Mouse (Mus musculus) small intestine, adult 10 weeks (tissue): ENCODE measurements around the gene Ssbp1. TPM values are rescaled to one million over a fixed set of nuclear protein-coding genes. Genes with fewer than 3 reads are reported as not detected.

ENCODE experiments used
- polyA plus RNA-seq: library from polyadenylated mRNA; stranded (reverse); fragments of 350-450 nt; fragmentation: Illumina TruSeq; extraction: RNeasy Lipid Tissue Mini Kit (QIAGEN cat#74804); gene quantifications from one replicate; pipeline ENCODE4 v1.2.3, GENCODE M21; 2014; ENCODE audit warnings: low replicate concordance

Ssbp1 gene
- 85.4 TPM for polyA plus RNA-seq

DNA sequence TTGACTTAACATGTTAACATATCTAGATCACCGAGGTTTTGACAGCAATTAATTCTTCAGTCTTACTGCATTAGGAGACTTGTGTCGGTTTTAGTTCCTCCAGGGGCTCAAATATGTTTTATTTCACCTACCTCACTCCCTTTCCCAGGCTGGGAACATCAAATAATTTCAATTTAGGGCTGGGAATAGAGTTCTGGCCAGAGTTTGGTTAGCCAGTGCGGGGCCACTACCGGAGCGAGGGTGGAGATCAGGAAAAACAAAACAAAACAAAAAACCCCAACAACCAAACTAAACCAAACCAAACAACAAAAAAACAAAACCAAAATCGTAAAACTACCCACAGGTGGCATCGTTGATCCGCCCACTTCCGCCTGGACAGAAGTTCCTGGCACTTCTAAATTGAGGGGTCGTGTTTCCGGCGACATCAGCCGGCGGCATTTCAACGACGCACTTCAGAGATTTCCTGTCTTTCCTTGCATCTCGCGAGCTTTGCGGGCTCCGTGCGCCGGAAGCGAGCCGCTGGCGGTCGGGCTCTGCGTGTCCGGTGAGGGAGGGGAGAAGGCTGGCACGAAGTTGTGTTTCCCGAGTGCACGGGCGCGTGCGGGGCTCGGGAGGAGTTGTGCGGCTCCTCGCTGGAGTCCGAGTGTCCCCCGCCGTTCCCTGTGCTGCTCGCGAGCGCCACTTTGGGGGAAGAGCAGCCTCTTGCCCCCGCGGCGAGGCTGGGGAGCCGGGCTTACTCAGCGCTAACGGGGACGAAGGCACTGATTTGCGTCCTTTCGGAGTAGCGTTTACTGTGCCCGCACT, at the start of gene Ssbp1:
Gene Ssbp1 (plus strand): TSS at position 437 of the 804 bp plus-strand sequence.

DNA sequence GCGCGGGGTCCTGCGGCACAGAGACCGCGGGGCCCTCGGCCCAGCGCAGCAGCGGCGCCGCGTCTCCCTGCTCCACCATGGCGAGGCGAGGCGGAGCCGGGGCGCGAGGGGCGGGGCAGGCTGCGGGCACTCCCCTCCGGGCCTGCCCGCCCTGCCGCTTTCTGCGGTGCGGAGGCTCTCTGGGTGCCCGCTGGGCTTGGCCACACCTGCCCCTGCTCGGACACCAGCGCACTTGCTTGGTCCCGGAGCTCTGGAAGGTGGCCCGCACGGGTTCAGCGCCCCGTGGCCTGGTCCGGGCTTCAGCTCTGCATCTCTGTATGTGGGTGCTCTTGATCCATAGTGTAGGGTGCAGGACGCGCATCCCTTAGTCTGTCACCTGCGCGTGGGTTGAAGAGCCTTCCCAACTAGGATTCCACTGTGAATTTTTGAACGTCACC, 35.1 kb upstream of the Ssbp1 start, which contains the start of gene E330009J07Rik:
Gene E330009J07Rik (minus strand): TSS at position 89 of the 437 bp plus-strand sequence.

DNA sequence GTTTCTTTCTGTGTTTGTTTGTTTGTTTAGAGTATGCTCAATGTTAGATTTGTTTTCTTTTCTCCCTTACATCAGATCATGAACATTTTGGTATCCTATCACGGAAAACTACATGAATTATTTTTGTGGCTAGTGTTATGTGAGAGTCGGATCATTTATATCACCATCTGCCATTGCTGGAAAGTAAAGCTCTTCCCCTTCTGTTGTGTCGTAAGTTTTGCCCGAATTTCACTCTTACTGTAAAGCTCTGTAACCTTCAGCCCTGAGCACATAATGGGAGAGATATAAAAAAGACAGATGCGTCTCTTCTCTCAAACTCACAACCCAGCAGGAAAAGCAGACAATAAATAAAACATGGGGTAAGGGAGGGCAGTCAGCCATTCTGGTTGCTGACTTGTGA, 32.2 kb upstream of the Ssbp1 start, which contains the start of gene Wee2:
Gene Wee2 (plus strand): TSS at position 153 of the 400 bp plus-strand sequence.

DNA sequence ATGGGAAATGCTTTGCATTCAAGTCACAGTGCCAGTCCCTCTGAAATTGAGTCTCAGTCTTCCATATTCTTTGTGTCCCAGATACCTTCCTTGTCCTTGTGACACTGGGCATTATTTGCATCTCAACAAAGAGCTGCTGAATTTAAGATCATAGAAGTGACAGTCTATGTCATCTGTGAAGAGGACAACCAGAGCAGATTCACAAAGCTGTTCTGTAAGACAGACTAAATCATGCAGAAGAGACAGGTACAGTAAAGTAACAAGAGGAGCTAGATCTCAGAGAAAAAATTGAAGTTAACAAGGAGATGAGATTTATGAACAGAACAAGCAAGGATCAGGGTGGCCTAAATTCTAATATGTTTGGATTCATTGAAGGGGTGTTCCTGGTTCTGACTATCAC, 19.8 kb downstream of the Ssbp1 start, which contains the start of gene Tas2r137:
Gene Tas2r137 (plus strand): TSS at position 301 of the 400 bp plus-strand sequence.

DNA sequence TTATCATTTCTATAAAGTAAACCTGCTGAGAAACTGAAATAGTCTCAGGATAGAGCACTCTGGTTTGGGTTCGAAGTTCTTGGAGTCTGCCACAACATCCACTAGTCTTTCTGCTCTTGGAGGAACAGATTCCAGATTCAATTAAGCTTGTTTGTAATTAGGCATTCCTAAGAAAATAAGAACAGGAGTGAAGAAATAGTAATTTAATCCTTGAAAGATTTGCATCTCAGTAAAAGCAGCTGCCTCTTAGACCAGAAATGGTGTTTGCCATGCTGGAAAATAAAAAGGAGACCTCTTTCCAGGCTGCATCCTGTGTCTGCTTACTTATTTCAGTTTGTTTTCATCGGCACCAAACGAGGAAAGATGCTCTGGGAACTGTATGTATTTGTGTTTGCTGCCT, 22.1 kb downstream of the Ssbp1 start, which contains the start of gene Tas2r108:
Gene Tas2r108 (plus strand): TSS at position 301 of the 400 bp plus-strand sequence.

DNA sequence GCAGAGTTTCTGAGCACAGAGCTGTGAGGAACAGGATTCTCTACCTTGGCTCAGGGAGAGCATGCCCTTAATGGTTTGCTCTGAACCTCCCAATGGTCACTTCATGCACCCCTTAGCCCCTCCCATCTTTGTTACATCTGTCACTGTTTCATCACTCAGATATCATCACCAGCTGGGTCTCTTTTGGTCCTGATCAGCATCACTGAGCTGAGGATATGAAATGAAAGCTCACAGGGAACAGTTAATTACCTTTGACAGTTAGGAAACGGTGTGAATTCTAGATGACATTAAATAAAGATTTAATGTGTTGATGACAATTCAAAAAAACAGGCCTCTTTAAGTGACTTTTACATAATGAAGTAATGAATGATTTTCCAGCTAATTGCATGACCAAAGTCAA, 48.3 kb downstream of the Ssbp1 start, which contains the start of gene Prss37:
Gene Prss37 (minus strand): TSS at position 101 of the 400 bp plus-strand sequence.

Other genes with a start within 250 kb of the Ssbp1 start
- gene Agk, start 146.2 kb upstream of the Ssbp1 start, polyA plus RNA-seq, result 6.0 TPM
- gene E330009J07Rik, start 35.2 kb upstream of the Ssbp1 start, polyA plus RNA-seq, result 12.2 TPM
- 0.63 TPM for gene Wee2, start 32.3 kb upstream of the Ssbp1 start, polyA plus RNA-seq
- gene Tas2r137, start 19.9 kb downstream of the Ssbp1 start, polyA plus RNA-seq, result 0.41 TPM
- gene Tas2r108, start 22.2 kb downstream of the Ssbp1 start, polyA plus RNA-seq, result not detected
- gene Prss37, start 48.2 kb downstream of the Ssbp1 start, polyA plus RNA-seq, result not detected
- gene Olfr461, start 83.7 kb downstream of the Ssbp1 start, polyA plus RNA-seq, result not detected
- gene Olfr460, start 98.1 kb downstream of the Ssbp1 start, polyA plus RNA-seq, result not detected
- 6.9 TPM for gene Clec5a, start 114.5 kb downstream of the Ssbp1 start, polyA plus RNA-seq
- not detected for gene Tas2r138, start 142.0 kb downstream of the Ssbp1 start, polyA plus RNA-seq
- 3,128 TPM for gene Mgam, start 157.5 kb downstream of the Ssbp1 start, polyA plus RNA-seq